Comparison of ENCODE assay signal across 28 mouse cellular contexts in the genomic region with DNA sequence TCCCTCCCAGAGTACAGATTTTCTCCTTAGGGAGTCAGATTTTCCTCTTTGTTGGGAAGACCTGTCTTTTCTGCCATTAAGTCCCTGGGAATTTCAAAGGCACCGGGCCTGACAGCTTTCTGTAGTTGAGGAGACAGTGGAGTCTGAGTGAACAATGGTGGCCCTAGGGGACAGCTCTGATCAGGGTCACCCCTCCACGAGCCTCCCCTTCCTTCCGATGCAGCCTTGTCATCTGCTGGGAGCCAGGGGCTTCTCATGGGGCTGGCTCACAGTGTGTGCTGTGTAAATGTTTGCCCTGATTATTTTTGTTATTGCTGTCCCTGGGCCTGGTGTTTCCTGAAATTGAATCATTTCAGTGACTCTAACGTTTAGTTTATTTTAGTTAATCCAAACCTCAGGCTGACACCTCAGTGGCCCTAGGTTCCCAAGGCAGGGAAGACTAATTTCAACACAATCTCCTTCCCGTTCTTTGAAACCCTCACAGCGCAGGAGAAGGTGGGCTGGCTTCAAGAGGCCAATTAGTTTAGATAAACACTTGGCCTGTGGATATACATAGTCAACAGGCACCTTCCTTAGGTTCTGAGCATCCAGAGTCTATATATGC. TPM values are rescaled to one million over a fixed set of nuclear protein-coding genes. Genes with fewer than 3 reads are reported as not detected.
A peak's percentile ranks its signal among the peaks of the same experiment; 100 is the strongest.
DNase-seq lines count a peak whose midpoint lies in the region; ATAC-seq and TF ChIP-seq lines count a peak whose summit lies in the region.
"Had no signal": no experiment of that assay in that cellular context is flagged by ENCODE, and none has a peak within 500 bp of the region (broad histone marks: within the 10 kb centered on the region; RNA-seq: fewer than 3 reads in every experiment).

No protein-coding gene starts in this region.

- H3K4me3 ChIP-seq in heart, embryonic 11.5 days (ENCODE audit: low read depth, low read length): no peak overlapping the region
- H3K4me3 ChIP-seq in lung, embryonic 14.5 days (ENCODE audit: low read depth, low read length): no peak overlapping the region
- H3K4me3 ChIP-seq in midbrain, embryonic 14.5 days (replicated peaks; ENCODE audit: low read depth, low read length): no peak overlapping the region
- no peak overlapping the region for H3K4me3 ChIP-seq in midbrain, embryonic 10.5 days
- H3K4me3 ChIP-seq: embryonic facial prominence, embryonic 13.5 days; forebrain, embryonic 10.5 days; forebrain, embryonic 15.5 days; heart, adult 2 months; limb, embryonic 13.5 days; neural tube, embryonic 13.5 days had no signal

- no peaks in the 10 kb centered on the region for H3K27me3 ChIP-seq in heart, embryonic 11.5 days (ENCODE audit: control insufficient read depth, insufficient read depth, low read length)
- H3K27me3 ChIP-seq in lung, embryonic 14.5 days (ENCODE audit: insufficient read depth, low read length): no peaks in the 10 kb centered on the region
- no peaks in the 10 kb centered on the region for H3K27me3 ChIP-seq in midbrain, embryonic 14.5 days (ENCODE audit: control insufficient read depth, insufficient read depth, low read length)
- H3K27me3 ChIP-seq in midbrain, embryonic 10.5 days (ENCODE audit: low read depth, poor library complexity, severe bottlenecking): no peaks in the 10 kb centered on the region
- H3K27me3 ChIP-seq: embryonic facial prominence, embryonic 13.5 days; forebrain, embryonic 15.5 days; limb, embryonic 13.5 days; neural tube, embryonic 13.5 days had no signal

- no peak overlapping the region for H3K4me2 ChIP-seq in heart, embryonic 11.5 days
- no peak overlapping the region for H3K4me2 ChIP-seq in lung, embryonic 14.5 days
- no peak overlapping the region for H3K4me2 ChIP-seq in midbrain, embryonic 14.5 days (ENCODE audit: low read length)
- H3K4me2 ChIP-seq: embryonic facial prominence, embryonic 13.5 days; forebrain, embryonic 15.5 days; limb, embryonic 13.5 days; liver, embryonic 11.5 days; neural tube, embryonic 13.5 days had no signal

- WGBS in heart, embryonic 11.5 days (ENCODE audit: insufficient replicate concordance): 46% methylated on average over 6 of the region's 6 CpGs
- 18% methylated on average over 6 of the region's 6 CpGs for WGBS in lung, embryonic 14.5 days
- 39% methylated on average over 6 of the region's 6 CpGs for WGBS in midbrain, embryonic 14.5 days
- WGBS in midbrain, embryonic 10.5 days: 46% methylated on average over 6 of the region's 6 CpGs

- TF ChIP-seq CTCF in lung, embryonic 14.5 days (IDR thresholded peaks at IDR 0.05; ENCODE audit: low read depth): no peak

- H3K4me1 ChIP-seq in heart, embryonic 11.5 days (ENCODE audit: control insufficient read depth, insufficient read depth, low read length): no peaks in the 10 kb centered on the region
- H3K4me1 ChIP-seq in lung, embryonic 14.5 days (ENCODE audit: insufficient read depth): no peaks in the 10 kb centered on the region
- no peaks in the 10 kb centered on the region for H3K4me1 ChIP-seq in midbrain, embryonic 14.5 days (ENCODE audit: control insufficient read depth, insufficient read depth, low read length)
- H3K4me1 ChIP-seq in midbrain, embryonic 10.5 days: peaks cover 7% of the 10 kb centered on the region; the same call in 1 of the 2 replicates
- H3K4me1 ChIP-seq: embryonic facial prominence, embryonic 13.5 days; forebrain, embryonic 10.5 days; forebrain, embryonic 15.5 days; limb, embryonic 13.5 days; neural tube, embryonic 13.5 days had no signal

- DNase-seq in heart, adult 18-20 months: no peak
- peak; percentile 48 for DNase-seq in lung, embryonic 14.5 days
- DNase-seq in lung, adult 18-20 months: no peak
- peak; percentile 16 for DNase-seq in midbrain, embryonic 14.5 days
- no peak for DNase-seq in midbrain, embryonic 10.5 days (ENCODE audit: low spot score)
- peak; percentile 35 for DNase-seq in lung, postnatal 10 days
- DNase-seq: adrenal gland, adult 8-10 months; cerebellum, adult 11-12 months; cerebellum, adult 9-11 months; gastrocnemius, postnatal 25 days; heart, adult 2 months; heart, postnatal 14 days; kidney, adult 18-20 months; kidney, postnatal 4 days; right cerebral cortex, postnatal 14 days; thymus, postnatal 14 days had no signal

- peak; percentile 48; the same call in 1 of the 2 replicates for ATAC-seq in heart, embryonic 11.5 days (replicated peaks; ENCODE audit: insufficient number of reproducible peaks, low FRiP score, low TSS enrichment)
- ATAC-seq in lung, embryonic 14.5 days (ENCODE audit: insufficient read depth): peak; percentile 76
- no peak for ATAC-seq in midbrain, embryonic 14.5 days (ENCODE audit: low FRiP score, low TSS enrichment)
- ATAC-seq in megakaryocyte-erythroid progenitor cell, adult 5-6 weeks (replicated peaks; ENCODE audit: low FRiP score, low TSS enrichment, poor library complexity, severe bottlenecking): no peak
- ATAC-seq: forebrain, embryonic 15.5 days; hindbrain, embryonic 16.5 days had no signal

- no peak overlapping the region for H3K27ac ChIP-seq in heart, embryonic 11.5 days (ENCODE audit: low read depth, low read length)
- H3K27ac ChIP-seq in lung, embryonic 14.5 days (ENCODE audit: low read depth): peak overlapping the region; percentile 52; the same call in 1 of the 2 replicates
- no peak overlapping the region for H3K27ac ChIP-seq in midbrain, embryonic 14.5 days (replicated peaks; ENCODE audit: low read depth, low read length)
- H3K27ac ChIP-seq in midbrain, embryonic 10.5 days (replicated peaks): no peak overlapping the region
- H3K27ac ChIP-seq: embryonic facial prominence, embryonic 13.5 days; forebrain, embryonic 10.5 days; forebrain, embryonic 15.5 days; heart, adult 2 months; kidney, postnatal 0 days; limb, embryonic 13.5 days; neural tube, embryonic 13.5 days had no signal

- no peaks in the 10 kb centered on the region for H3K36me3 ChIP-seq in heart, embryonic 11.5 days (ENCODE audit: control insufficient read depth, insufficient read depth, low read length)
- no peaks in the 10 kb centered on the region for H3K36me3 ChIP-seq in lung, embryonic 14.5 days (ENCODE audit: insufficient read depth)
- H3K36me3 ChIP-seq in midbrain, embryonic 14.5 days (ENCODE audit: control insufficient read depth, insufficient read depth, low read length): no peaks in the 10 kb centered on the region
- H3K36me3 ChIP-seq in midbrain, embryonic 10.5 days: no peaks in the 10 kb centered on the region
- H3K36me3 ChIP-seq: embryonic facial prominence, embryonic 13.5 days; forebrain, embryonic 10.5 days; forebrain, embryonic 15.5 days; G1E; limb, embryonic 13.5 days; neural tube, embryonic 13.5 days had no signal

- H3K9me3 ChIP-seq in heart, embryonic 11.5 days (replicated peaks; ENCODE audit: control insufficient read depth, low read length): no peaks in the 10 kb centered on the region
- H3K9me3 ChIP-seq in lung, embryonic 14.5 days (ENCODE audit: low read depth, low read length): no peaks in the 10 kb centered on the region
- no peaks in the 10 kb centered on the region for H3K9me3 ChIP-seq in midbrain, embryonic 14.5 days (ENCODE audit: control insufficient read depth, low read length)
- no peaks in the 10 kb centered on the region for H3K9me3 ChIP-seq in midbrain, embryonic 10.5 days (replicated peaks)
- H3K9me3 ChIP-seq: embryonic facial prominence, embryonic 13.5 days; forebrain, embryonic 10.5 days; forebrain, embryonic 15.5 days; limb, embryonic 13.5 days; neural tube, embryonic 13.5 days had no signal

- no peak overlapping the region for H3K9ac ChIP-seq in heart, embryonic 11.5 days (ENCODE audit: low read depth, low read length)
- H3K9ac ChIP-seq in lung, embryonic 14.5 days: no peak overlapping the region
- H3K9ac ChIP-seq in midbrain, embryonic 14.5 days (replicated peaks; ENCODE audit: low read length): no peak overlapping the region
- H3K9ac ChIP-seq: embryonic facial prominence, embryonic 13.5 days; forebrain, embryonic 15.5 days; limb, embryonic 13.5 days; neural tube, embryonic 13.5 days had no signal

RNA-seq across cellular contexts. Expression of a gene that starts 23.8 kb away (rescaled TPM):
- 0.97 and 2.0 TPM in 2 replicates for polyA plus RNA-seq in heart, embryonic 11.5 days (2014; fragmentation: Nextera tagmentation; extraction: Ambion mirVana)
- total RNA-seq in heart, adult 18-20 months (2021): 10 to 100 TPM; 50.7 to 61.5 TPM
- 22.1 and 22.8 TPM in 2 replicates for polyA plus RNA-seq in lung, embryonic 14.5 days (2014; fragmentation: Nextera tagmentation; extraction: Ambion mirVana)
- polyA plus RNA-seq in midbrain, embryonic 14.5 days (2014; fragmentation: Nextera tagmentation; extraction: Ambion mirVana): 1.8 and 3.0 TPM in 2 replicates
- polyA plus RNA-seq in midbrain, embryonic 10.5 days (2016; fragmentation: Nextera tagmentation; extraction: Ambion mirVana): 2.5 and 2.7 TPM in 2 replicates
- not detected in 2 replicates for total RNA-seq in megakaryocyte-erythroid progenitor cell, adult 5-6 weeks (2014; fragmentation: Nextera tagmentation)
- total RNA-seq in megakaryocyte-erythroid progenitor cell, adult 5-6 weeks (2017): not detected in 2 replicates
- total RNA-seq: common myeloid progenitor, adult 5-6 weeks had no signal
- polyA plus RNA-seq: G1E had no signal

Comparison
In these comparisons a context has a peak if more than half of its experiments do, and no peak if none do; other contexts are left out.
1. DNase-seq: peak in lung, embryonic 14.5 days (single experiment), midbrain, embryonic 14.5 days (single experiment) and lung, postnatal 10 days (single experiment); none in heart, adult 18-20 months (0 of 2), lung, adult 18-20 months (0 of 2) and midbrain, embryonic 10.5 days (single experiment).
2. ATAC-seq: peak in heart, embryonic 11.5 days (single experiment) and lung, embryonic 14.5 days (single experiment); none in midbrain, embryonic 14.5 days (single experiment) and megakaryocyte-erythroid progenitor cell, adult 5-6 weeks (single experiment).